Mouse (Mus musculus): ENCODE data around the gene Adcy7. TPM values are rescaled to one million over a fixed set of nuclear protein-coding genes. Genes with fewer than 3 reads are reported as not detected.
A peak's percentile ranks its signal among the peaks of the same experiment; 100 is the strongest.

Adcy7 gene
- polyA plus RNA-seq, 1 experiment from 2014 or later: 11.3 TPM

DNA sequence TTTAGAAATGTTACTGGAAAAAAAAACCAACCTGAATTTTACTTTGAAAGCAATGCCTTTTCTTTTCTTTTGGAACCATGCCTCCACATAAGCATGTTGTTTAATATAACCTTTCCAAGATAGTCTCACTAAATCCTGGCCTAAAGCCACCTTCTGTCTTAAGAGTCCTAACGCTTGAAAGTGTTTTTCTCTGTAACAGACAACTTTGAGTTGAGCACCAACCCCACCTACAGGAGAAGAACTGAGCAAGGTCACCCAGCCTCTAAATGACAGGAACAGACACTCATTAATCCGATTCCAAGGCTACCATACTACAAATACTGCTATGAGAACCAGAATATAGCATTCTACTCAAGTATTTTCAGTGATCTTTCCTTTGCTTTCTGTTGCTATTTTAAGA is 76.8 kb downstream of the Adcy7 start:
- ATAC-seq (ENCODE audit: insufficient read depth): no peak
- H3K4me3 ChIP-seq (ENCODE audit: low read depth, low read length): no peak overlapping the region

DNA sequence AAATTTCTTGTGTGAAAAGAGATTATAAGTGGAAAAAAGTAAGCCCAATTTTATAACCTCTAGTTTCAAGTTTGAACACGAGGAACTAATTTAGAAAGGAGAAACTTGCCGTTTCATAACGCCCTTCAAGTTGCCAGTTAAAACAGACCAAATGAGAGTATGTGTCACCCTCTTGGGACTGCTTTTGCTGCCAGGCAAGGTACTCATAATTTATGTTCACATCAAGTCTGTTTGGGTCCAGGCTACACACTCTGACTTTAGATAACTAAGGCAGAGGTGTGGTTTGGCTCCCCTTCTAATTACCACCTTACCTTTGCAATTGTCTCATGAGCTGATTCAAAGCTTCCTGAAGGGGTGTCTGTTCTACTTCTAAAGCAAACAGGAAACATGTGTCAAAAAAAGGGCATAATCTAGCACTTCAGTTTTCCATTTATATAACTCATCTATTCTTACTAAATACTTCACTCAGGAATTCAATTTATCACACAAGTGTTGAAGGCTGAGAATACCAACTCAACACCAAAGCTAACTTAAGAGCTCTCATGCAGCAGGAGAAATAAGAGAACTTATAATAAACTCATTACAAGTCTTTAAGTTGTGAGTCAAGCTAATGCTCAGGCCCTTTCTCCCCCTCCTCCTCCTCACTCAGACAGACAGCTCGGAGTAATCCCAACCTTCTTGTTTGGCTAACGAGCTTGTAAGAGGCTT is 85.2 kb downstream of the Adcy7 start:
- Histone ChIP-seq H3K27me3 (ENCODE audit: insufficient read depth, low read length) (no peaks in the 10 kb centered on the region), H3K9ac (no peak overlapping the region), H3K36me3 (ENCODE audit: insufficient read depth) (peaks cover 71% of the 10 kb centered on the region), H3K9me3 (ENCODE audit: low read depth, low read length) (no peaks in the 10 kb centered on the region), H3K4me2 (no peak overlapping the region), H3K4me1 (ENCODE audit: insufficient read depth) (no peaks in the 10 kb centered on the region), H3K27ac (ENCODE audit: low read depth) (no peak overlapping the region), H3K4me3 (ENCODE audit: low read depth, low read length) (no peak overlapping the region)
- 76% methylated on average over 5 of the region's 5 CpGs for WGBS
- no peak for TF ChIP-seq CTCF (IDR thresholded peaks at IDR 0.05; ENCODE audit: low read depth)
- DNase-seq (no peak), ATAC-seq (ENCODE audit: insufficient read depth) (no peak)

More for the DNA sequence above, 76.8 kb downstream of the Adcy7 start:
- H3K4me1 ChIP-seq (ENCODE audit: insufficient read depth): no peaks in the 10 kb centered on the region
- H3K9me3 ChIP-seq (ENCODE audit: low read depth, low read length): no peaks in the 10 kb centered on the region
- DNase-seq: peak; percentile 40
- no peak overlapping the region for H3K27ac ChIP-seq (ENCODE audit: low read depth)
- no peak for TF ChIP-seq CTCF (IDR thresholded peaks at IDR 0.05; ENCODE audit: low read depth)
- no peak overlapping the region for H3K4me2 ChIP-seq
- no peaks in the 10 kb centered on the region for H3K27me3 ChIP-seq (ENCODE audit: insufficient read depth, low read length)
- 64% methylated on average over 2 of the region's 2 CpGs for WGBS
- H3K9ac ChIP-seq: no peak overlapping the region
- peaks cover 90% of the 10 kb centered on the region for H3K36me3 ChIP-seq (ENCODE audit: insufficient read depth)

- peak; percentile 30 for TF ChIP-seq CTCF (IDR thresholded peaks at IDR 0.05; ENCODE audit: low read depth)
- Histone ChIP-seq H3K4me2 (no peak overlapping the region), H3K27ac (ENCODE audit: low read depth) (no peak overlapping the region), H3K9me3 (ENCODE audit: low read depth, low read length) (no peaks in the 10 kb centered on the region), H3K27me3 (ENCODE audit: insufficient read depth, low read length) (no peaks in the 10 kb centered on the region), H3K4me3 (ENCODE audit: low read depth, low read length) (no peak overlapping the region), H3K36me3 (ENCODE audit: insufficient read depth) (peaks cover 65% of the 10 kb centered on the region), H3K9ac (no peak overlapping the region), H3K4me1 (ENCODE audit: insufficient read depth) (no peaks in the 10 kb centered on the region)
- DNase-seq: peak; percentile 70
- ATAC-seq (ENCODE audit: insufficient read depth): no peak
- WGBS: 72% methylated on average over 5 of the region's 5 CpGs
Observed at GRCm38 (mm10) chr8:88357946-88358345, 85.7 kb downstream of the Adcy7 start.

- H3K27me3 ChIP-seq (ENCODE audit: insufficient read depth, low read length): no peaks in the 10 kb centered on the region
- H3K4me3 ChIP-seq (ENCODE audit: low read depth, low read length): peak overlapping the region; percentile 99
- H3K9me3 ChIP-seq (ENCODE audit: low read depth, low read length): no peaks in the 10 kb centered on the region
- H3K36me3 ChIP-seq (ENCODE audit: insufficient read depth): peaks cover 45% of the 10 kb centered on the region
- H3K4me2 ChIP-seq: peak overlapping the region; percentile 88
- peak; percentile 48 for TF ChIP-seq CTCF (IDR thresholded peaks at IDR 0.05; ENCODE audit: low read depth)
- WGBS: 62% methylated on average over 2 of the region's 2 CpGs
- ATAC-seq (ENCODE audit: insufficient read depth): no peak
- DNase-seq: peak; percentile 67
- H3K4me1 ChIP-seq (ENCODE audit: insufficient read depth): no peaks in the 10 kb centered on the region
- peak overlapping the region; percentile 96; the same call in 1 of the 2 replicates for H3K9ac ChIP-seq
- no peak overlapping the region for H3K27ac ChIP-seq (ENCODE audit: low read depth)
Observed at GRCm38 (mm10) chr8:88359959-88360358, 87.8 kb downstream of the Adcy7 start.

- WGBS: under 1% methylated on average over 31 of the region's 31 CpGs
- H3K4me3 ChIP-seq (ENCODE audit: low read depth, low read length): peak overlapping the region; percentile 99
- DNase-seq: peak; percentile 35
- no peaks in the 10 kb centered on the region for H3K4me1 ChIP-seq (ENCODE audit: insufficient read depth)
- H3K9me3 ChIP-seq (ENCODE audit: low read depth, low read length): no peaks in the 10 kb centered on the region
- peak; percentile 36; the same call in 1 of the 2 replicates for ATAC-seq (ENCODE audit: insufficient read depth)
- peak overlapping the region; percentile 88 for H3K4me2 ChIP-seq
- H3K27ac ChIP-seq (ENCODE audit: low read depth): peak overlapping the region; percentile 91
- H3K36me3 ChIP-seq (ENCODE audit: insufficient read depth): peaks cover 33% of the 10 kb centered on the region
- no peak for TF ChIP-seq CTCF (IDR thresholded peaks at IDR 0.05; ENCODE audit: low read depth)
- H3K9ac ChIP-seq: peak overlapping the region; percentile 96
- H3K27me3 ChIP-seq (ENCODE audit: insufficient read depth, low read length): no peaks in the 10 kb centered on the region
Observed at GRCm38 (mm10) chr8:88361044-88361707, 89.0 kb downstream of the Adcy7 start.

- Histone ChIP-seq H3K9ac (peak within 1 kb of the TSS; percentile 96), H3K36me3 (ENCODE audit: insufficient read depth) (peaks cover 26% of the 10 kb centered on the region), H3K4me2 (peak within 1 kb of the TSS; percentile 88), H3K27ac (ENCODE audit: low read depth) (peak within 1 kb of the TSS; percentile 91), H3K4me1 (ENCODE audit: insufficient read depth) (no peaks in the 10 kb centered on the region), H3K27me3 (ENCODE audit: insufficient read depth, low read length) (no peaks in the 10 kb centered on the region), H3K9me3 (ENCODE audit: low read depth, low read length) (no peaks in the 10 kb centered on the region), H3K4me3 (ENCODE audit: low read depth, low read length) (peak within 1 kb of the TSS; percentile 99)
- DNase-seq (peak; percentile 86), ATAC-seq (ENCODE audit: insufficient read depth) (peak; percentile 91)
- WGBS: 1% methylated on average over 78 of the region's 91 CpGs
- peak; percentile 49 for TF ChIP-seq CTCF (IDR thresholded peaks at IDR 0.05; ENCODE audit: low read depth)
Observed at GRCm38 (mm10) chr8:88361708-88362428, 89.7 kb downstream of the Adcy7 start, which contains the start of gene Brd7. Gene Brd7 (minus strand): TSS chr8:88362194.
